Mouse (Mus musculus) left cerebral cortex, postnatal 36 days (tissue): ENCODE data around the gene Hspb9. TPM values are rescaled to one million over a fixed set of nuclear protein-coding genes. Genes with fewer than 3 reads are reported as not detected.

Source experiments
- DNase-seq, 2 experiments: peaks; one replicate each; pipeline ENCODE4 v3.0.0; 2021 to 2022; ENCODE audit warnings: low spot score in 2 of 2, mixed read lengths in 1 of 2
- intact Hi-C: fragments of 180-260 bp; cut with DNase I; formaldehyde crosslinking; loops from one replicate; pipeline ENCODE4 v1.15.1; 2025
- total RNA-seq, 2 experiments: library from RNA; stranded (reverse); gene quantifications; 2 replicates each; pipeline ENCODE4 v1.2.3; 2021

Gene Hspb9
- total RNA-seq, 2 experiments from 2014 or later, result not detected

GRCm38 (mm10) chr11:100754021-100754692 is 40.5 kb downstream of the Hspb9 start:
- intact Hi-C loops, result no loop called here
- DNase-seq, result peak; percentile 81 to 86

DNA sequence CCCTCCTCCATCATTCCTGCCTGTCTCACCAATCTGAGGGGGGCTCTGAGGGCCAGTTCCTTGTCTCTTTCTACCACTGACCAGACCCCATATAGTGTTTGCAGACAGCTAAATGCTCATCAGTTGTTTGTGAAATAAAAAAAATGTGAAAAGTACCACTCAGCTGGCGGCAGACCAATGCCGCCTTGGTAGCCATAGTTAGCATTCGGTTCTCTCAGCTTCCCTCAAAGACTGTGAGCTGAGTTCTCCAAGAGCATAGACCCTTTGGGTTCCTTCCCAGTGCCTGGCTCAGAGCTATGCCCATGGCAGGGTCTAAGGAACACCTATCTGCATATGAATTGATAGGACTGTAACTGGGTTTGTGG is 41.0 kb downstream of the Hspb9 start:
- peak in 1 of 2 experiments; percentile 61 for DNase-seq

GRCm38 (mm10) chr11:100756476-100756875 is 42.8 kb downstream of the Hspb9 start:
- DNase-seq, result no peak
- intact Hi-C loops, result no loop called here

More for the DNA sequence above, 41.0 kb downstream of the Hspb9 start:
- intact Hi-C loops, result no loop called here

GRCm38 (mm10) chr11:100757566-100757965 is 43.9 kb downstream of the Hspb9 start:
- no peak for DNase-seq
- intact Hi-C loops, result no loop called here

- DNase-seq, result no peak
- intact Hi-C loops, result no loop called here
Measured at GRCm38 (mm10) chr11:100758707-100759610, 45.3 kb downstream of the Hspb9 start.

DNA sequence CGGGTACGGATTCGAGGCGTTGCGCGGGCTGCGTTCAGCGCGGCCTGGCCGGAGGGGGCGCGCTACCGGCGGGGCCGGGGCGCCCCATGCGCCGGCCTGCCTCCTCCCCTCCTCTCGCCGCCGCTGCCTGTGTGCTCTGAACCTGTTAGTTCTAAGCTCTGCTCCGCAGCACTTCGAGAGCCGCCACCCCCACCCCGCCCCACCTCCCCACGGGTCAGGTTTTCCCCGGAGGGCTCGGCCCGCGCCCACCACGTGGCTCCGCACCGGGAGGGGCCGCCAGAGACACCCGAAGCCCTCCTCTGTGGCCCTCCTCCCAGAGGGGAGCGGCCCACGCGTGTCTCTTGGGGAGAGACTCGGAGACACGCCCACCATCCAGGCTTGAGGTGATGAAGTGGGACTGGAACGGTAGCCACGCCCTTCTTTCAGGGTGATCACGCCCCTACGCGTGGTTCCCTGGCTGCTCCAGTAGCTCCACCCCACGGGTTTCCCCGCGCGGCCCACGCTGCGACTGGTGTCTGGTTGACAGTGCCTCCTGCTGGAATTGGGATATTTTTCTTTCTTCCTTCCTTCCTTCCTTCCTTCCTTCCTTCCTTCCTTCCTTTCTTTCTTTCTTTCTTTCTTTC is 46.1 kb downstream of the Hspb9 start, which contains the start of gene Kcnh4:
Gene Kcnh4 (minus strand): TSS at position 332 of the 623 bp plus-strand sequence.
- peak; percentile 89 to 91 for DNase-seq
- intact Hi-C loops, result loop anchor here (2.0 to 5.0 kb wide), 3 partner anchors 45 to 198 kb away; partner anchors contain the start of gene Cnp

- DNase-seq, result peak; percentile 90 to 93
- intact Hi-C loops, result loop anchor here (2.0 to 5.0 kb wide), 3 partner anchors 47 to 196 kb away; partner anchors contain the start of gene Cnp
Measured at GRCm38 (mm10) chr11:100761547-100762045, 47.9 kb downstream of the Hspb9 start.

- intact Hi-C loops, result loop anchor here (5.0 kb wide), 2 partner anchors 191 to 194 kb away; partner anchors contain the start of gene Cnp
- DNase-seq, result no peak
Measured at GRCm38 (mm10) chr11:100762831-100763230, 49.2 kb downstream of the Hspb9 start, which contains the start of gene Hcrt. Gene Hcrt (minus strand): TSS chr11:100762931.

Other genes starting within 250 kb of the Hspb9 start
- 10 to 100 TPM; 95.1 to 97.8 TPM for gene Klhl11, start 241.1 kb upstream of the Hspb9 start, total RNA-seq
- 100 to 1,000 TPM; 117 to 123 TPM for gene Acly, start 185.8 kb upstream of the Hspb9 start, total RNA-seq
- gene Ttc25, start 168.2 kb upstream of the Hspb9 start, total RNA-seq, result under 1 TPM; 0.32 to 0.86 TPM
- 100 to 1,000 TPM; 167 to 298 TPM for gene Cnp, start 138.9 kb upstream of the Hspb9 start, total RNA-seq
- gene Nkiras2, start 94.6 kb upstream of the Hspb9 start, total RNA-seq, result 10 to 100 TPM; 13.1 to 13.7 TPM
- 100 to 1,000 TPM; 215 to 247 TPM for gene Dnajc7, start 93.7 kb upstream of the Hspb9 start, total RNA-seq
- gene Zfp385c, start 21.4 kb upstream of the Hspb9 start, total RNA-seq, result under 1 TPM; 0.39 to 0.47 TPM
- gene Dhx58, start 9.6 kb upstream of the Hspb9 start, total RNA-seq, result 1 to 10 TPM; 2.0 to 2.8 TPM
- gene Kat2a, start 1.4 kb upstream of the Hspb9 start, total RNA-seq, result 10 to 100 TPM; 63.1 to 65.4 TPM
- gene Rab5c, start 24.4 kb downstream of the Hspb9 start, total RNA-seq, result 100 to 1,000 TPM; 138 to 156 TPM
- 10 to 100 TPM; 12.6 to 19.1 TPM for gene Kcnh4, start 46.1 kb downstream of the Hspb9 start, total RNA-seq
- under 1 TPM; 0.59 to 0.77 TPM for gene Hcrt, start 49.1 kb downstream of the Hspb9 start, total RNA-seq
- 1 to 10 TPM; 6.6 to 8.0 TPM for gene Ghdc, start 57.1 kb downstream of the Hspb9 start, total RNA-seq
- 10 to 100 TPM; 22.3 to 23.1 TPM for gene Stat5b, start 136.9 kb downstream of the Hspb9 start, total RNA-seq
- 1 to 10 TPM; 1.3 to 1.4 TPM for gene Stat5a, start 145.5 kb downstream of the Hspb9 start, total RNA-seq
- gene Stat3, start 225.7 kb downstream of the Hspb9 start, total RNA-seq, result 10 to 100 TPM; 29.6 to 44.7 TPM